Mouse (Mus musculus): ENCODE measurements around the gene Tnpo1.

The Tnpo1 gene

DNA sequence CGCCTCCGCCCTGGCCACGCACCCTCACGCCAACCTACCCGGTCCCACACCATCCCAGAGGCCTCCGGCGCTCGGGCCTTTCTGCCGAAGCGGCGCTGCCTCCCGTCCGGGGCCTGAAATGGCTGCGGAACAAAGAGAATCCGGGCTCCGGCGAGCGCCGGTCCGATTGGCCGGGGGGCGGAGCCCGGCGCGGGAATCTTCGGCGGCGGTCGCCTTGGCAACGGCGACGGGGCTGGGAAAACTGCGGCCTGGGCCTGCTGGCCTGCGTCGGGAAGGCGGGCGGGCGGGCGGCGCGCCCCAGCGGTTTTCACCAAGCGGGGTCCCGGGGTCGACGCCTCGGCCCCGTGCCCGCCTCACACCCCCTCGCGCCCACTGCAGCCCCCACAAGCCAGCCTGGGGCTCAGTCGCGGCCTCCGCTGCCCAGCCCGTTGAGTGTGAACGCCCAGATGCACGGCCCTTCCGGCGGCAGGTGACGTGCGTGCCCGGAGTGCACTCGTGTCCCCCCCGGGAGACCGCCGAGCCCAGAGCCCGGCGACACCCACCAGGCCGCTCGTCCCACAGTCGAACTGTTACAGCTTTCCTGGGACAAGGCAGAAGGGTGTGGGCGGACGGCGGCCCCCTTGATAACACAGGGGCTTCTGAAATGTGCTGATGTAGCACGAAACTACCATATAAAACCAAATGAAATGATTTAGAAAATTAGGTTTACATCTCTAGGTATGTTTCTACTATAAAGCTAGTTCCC lies at the start of gene Tnpo1:
Gene Tnpo1, minus strand, starts transcription at position 172 of the 745 bp plus-strand sequence.
- DNase-seq (ENCODE audit: extremely low read depth, insufficient read length, low spot score): peak; percentile 91

DNA sequence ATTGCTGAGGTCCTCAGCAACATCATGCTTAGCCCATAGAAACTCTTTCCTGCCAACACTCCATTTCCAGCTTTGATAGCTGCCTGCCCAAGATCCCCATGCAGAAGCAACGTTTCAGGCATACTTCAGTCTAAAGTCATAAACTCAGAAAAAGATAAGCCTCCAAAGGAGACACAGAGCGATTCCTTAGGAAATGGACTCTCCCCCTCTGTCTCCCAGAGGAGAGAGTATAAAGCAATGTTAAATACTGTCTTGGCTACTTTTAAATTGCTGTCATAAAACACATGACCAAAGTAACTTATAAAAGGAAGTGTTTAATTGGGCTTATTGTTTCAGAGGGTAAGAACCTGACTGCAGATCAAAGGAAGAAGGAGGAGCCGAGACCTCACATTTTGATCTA lies 45.9 kb upstream of the Tnpo1 start:
- DNase-seq (ENCODE audit: extremely low read depth, insufficient read length, low spot score): no peak

DNA sequence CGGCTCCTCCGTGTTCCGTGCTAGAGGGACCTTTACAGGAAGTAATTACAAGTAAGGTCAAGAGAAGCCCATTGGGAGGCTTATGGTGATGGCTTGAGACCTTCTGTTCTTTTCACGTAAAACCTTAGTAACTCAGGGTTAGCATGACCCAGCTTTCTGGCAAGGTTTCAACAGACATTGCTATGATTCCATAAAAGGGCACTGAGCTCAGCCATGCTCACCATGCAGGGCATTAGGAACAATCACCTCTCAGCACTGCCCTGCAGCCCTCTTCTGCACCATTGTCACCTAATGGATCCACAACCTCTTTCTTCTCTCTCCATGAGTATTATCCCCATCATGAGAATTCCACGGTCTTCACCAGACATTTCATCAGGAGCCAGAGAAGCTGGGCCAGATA lies 45.5 kb upstream of the Tnpo1 start:
- DNase-seq (ENCODE audit: extremely low read depth, insufficient read length, low spot score): no peak

DNA sequence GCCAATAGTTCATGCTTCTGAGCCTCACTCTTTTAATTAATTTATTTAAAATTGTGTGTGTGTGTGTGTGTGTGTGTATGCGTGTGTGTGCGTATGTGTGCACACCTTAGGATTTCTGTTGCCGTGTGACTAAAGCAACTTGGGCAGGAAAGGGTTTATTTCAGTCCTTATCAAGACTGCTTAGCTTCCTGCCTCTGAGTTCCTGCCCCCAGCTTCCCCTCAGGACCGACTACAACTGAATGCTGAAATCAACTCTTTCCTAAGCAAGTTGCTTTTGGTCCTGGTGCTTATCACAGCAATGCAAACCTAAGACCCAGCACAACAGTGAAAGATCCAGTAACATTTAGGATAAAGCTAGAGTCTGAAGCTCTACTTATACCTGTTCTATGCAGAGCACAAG lies 42.3 kb upstream of the Tnpo1 start:
- DNase-seq (ENCODE audit: extremely low read depth, insufficient read length, low spot score): no peak

DNA sequence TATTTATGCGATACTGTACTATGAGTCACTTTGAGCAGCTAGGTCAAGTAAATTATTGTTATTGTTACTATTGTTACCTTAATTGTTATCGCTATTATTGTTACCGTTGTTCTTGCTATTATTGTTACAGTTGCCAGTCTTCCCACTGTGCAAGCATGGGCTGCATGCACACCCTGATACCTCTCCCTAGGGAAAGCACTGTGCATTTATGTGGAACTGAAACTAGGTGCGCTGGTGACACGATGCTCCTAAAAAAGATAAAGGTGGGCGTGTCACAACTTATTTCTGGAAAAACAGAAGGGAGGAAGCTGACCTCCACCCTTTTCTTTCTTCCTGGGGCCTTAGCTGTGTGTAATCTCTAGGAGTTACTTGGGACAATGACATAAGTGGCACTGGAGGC lies 41.8 kb upstream of the Tnpo1 start:
- no peak for DNase-seq (ENCODE audit: extremely low read depth, insufficient read length, low spot score)

DNA sequence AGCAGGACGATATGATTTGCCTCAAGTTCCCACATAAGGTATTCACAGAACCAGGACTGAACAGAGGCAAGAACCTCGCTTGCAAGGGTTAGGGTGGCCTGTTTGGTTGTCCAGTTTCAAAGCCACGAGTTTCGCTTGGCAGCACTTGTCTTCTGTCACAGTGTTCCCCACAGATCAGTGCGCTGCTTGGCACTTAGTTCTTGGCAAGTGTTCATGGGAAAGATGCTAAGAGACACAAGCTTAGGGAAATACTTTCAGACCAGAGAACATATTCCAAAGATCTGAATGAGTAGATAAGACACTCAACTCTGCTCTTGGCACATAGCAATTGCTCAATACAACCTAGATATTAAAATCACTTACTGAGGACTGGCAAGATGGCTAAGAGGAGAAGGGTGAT lies 40.4 kb upstream of the Tnpo1 start:
- no peak for DNase-seq (ENCODE audit: extremely low read depth, insufficient read length, low spot score)

DNA sequence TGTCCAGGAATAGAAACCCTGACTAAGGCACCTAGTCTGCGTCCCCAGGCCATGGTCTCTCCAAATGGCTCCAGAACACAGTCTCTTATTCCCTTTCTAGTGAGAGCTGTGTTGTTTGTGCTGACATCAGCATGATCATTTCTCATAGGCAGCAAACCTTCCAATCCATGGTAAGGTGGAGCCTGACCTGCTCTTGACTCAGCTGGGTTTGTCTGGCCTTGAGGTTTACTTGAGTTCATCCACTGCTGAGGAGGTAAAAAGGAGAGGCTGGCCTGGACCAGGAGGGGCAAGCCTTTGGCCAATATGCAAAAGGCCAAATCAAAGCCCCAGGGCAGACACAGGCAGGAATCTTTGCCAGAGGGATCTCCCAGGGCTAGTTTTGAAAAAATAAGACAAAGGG lies 37.4 kb upstream of the Tnpo1 start:
- DNase-seq (ENCODE audit: extremely low read depth, insufficient read length, low spot score): no peak

DNA sequence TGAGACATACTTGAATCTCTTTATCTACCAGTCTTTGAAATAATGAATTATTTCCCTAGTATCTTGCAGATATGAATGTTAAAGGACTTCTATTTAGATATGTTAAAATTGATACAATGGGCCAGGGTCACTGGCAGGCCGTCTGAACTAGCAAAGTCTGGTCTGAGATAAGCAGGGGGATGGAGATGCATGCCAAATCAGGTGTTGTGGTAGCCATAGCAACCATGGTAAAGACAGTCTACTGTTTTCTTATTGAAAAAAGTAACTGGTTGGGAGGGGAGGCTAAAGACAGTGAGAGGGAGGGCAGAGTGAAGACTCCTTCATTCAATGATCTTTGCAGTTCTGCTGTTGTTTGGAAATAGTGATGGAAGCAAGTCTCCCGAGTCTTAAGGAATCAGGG lies 32.0 kb upstream of the Tnpo1 start:
- DNase-seq (ENCODE audit: extremely low read depth, insufficient read length, low spot score): no peak

DNA sequence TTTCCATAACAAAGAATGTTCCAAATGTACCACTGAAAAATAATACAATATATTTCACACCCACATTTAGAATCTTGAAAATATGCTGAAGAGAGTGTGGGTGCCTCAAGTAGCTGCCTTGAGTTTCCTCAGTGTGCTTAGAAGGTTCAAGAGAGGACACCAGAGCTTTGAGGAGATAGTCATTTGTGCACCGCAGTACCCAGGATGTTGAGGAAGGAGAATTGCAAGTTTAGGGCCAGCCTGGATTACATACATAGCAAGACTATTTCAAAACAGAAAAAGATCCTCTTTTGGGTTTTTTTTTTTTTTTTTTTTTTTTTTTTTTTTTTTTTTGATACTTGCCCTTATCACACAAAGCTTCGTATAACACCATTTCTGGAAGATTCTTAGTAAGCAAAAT lies 30.0 kb upstream of the Tnpo1 start:
- no peak for DNase-seq (ENCODE audit: extremely low read depth, insufficient read length, low spot score)

DNA sequence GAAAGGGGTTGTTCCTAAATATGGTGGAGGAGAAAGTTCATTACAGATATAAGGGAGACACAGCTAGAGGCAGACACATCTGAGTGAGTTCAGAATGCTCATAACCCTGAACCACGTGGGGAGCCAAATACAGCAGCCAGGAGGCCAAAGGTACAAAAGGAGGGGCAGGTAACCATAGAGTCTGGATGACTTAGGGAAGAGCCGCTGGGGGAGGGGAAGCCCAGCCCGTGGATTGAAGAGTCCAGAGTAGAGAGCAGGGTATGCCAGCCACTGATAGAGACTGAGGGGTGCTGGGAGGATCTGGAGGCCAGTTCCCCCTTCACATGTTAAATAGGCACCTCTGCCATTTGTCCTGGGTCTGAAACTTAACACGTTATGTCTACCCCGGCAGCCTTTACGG lies 29.5 kb upstream of the Tnpo1 start:
- no peak for DNase-seq (ENCODE audit: extremely low read depth, insufficient read length, low spot score)

DNA sequence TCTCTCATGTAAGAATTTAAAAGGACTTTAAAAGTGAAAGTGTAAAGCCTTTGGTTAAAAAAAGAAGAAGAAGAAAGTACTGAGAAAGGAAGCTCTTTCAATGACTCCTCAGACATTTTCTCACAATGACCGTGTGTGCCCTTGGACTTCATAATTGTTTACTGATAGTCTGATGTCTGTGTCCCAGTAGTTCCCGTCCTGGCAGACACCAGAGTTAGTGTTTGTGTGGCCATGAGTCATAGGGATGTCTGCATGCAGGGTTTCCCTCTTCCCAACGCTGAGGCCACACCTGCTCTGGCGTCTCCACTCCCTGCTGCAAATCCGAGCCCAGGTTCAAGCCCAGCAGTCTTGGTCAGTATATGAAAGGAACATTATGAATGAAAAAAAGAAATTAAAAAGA lies 29.0 kb upstream of the Tnpo1 start:
- peak; percentile 14 for DNase-seq (ENCODE audit: extremely low read depth, insufficient read length, low spot score)

DNA sequence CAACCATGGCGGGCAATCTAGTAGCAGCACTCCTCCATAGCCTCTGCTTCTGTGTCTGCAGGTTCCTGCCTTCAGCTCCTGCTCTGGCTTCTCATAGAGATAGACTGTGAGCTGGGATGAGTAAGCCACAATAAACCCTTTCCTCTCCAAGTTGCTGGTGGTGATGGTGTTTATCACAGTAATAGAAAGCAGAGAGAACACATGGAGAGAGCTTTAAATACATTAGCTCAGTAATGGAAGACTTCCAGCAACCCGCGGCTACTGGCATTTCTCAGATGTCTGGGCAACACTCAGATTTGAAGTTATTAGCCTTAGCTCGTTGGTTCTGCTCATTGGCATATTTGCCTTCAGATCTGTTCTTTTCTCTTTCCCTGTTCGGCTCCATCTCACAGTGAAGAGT lies 27.6 kb upstream of the Tnpo1 start:
- no peak for DNase-seq (ENCODE audit: extremely low read depth, insufficient read length, low spot score)

DNA sequence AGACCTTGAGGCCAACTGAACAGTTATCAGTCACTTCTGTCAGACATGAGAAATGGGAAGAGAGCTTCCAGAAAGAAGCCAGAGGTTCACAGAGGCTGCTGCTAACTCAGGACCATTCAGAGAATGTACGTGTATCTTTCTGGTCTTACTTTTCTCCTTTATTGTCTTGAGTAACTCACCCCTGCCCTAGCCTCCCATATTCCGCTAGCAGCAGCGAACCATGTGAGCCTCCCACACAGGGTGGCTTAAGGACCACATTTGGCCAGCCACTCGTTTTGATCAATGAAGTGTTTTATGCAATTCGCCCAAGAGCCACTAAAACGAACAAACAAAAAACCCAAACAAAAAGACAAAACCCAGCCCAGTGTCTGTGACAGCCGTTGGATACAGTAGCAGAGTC lies 25.8 kb upstream of the Tnpo1 start:
- no peak for DNase-seq (ENCODE audit: extremely low read depth, insufficient read length, low spot score)

DNA sequence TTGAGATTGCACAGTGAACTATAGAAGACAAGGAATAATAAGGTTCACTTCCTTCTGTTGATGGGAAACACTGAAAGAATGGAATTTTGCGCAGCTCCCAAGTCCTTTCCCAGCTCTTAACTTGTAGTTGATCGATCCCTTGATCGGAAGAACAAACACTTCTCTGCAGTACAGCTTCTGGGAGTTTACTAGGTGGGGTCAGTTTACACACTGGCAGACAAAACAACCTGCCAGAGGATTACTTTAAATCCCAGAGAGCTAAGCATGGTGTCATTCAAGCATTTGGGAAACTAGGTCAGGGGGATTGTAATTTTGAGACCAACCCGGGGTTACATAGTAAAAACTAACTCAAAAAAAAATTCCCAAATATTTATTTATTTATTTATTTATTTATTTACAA lies 22.0 kb upstream of the Tnpo1 start:
- DNase-seq (ENCODE audit: extremely low read depth, insufficient read length, low spot score): no peak

DNA sequence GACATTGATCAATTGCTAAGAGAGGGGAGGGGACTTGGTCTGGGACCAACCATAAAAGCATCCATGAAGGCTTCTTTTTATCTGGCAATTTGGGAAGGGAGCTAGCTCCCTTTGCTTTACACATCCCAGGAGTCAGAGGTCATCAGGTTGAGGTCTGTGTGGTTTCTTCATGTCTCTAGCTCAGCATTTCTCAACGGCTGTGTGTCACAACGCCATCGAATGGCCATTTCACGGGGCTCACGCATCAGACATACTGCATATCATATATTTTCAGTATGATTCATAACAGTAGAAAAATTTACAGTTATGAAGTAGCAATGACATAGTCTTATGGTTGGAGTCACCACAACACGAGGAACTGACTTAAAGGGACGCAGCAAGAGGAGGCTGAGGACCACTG lies 20.2 kb upstream of the Tnpo1 start:
- no peak for DNase-seq (ENCODE audit: extremely low read depth, insufficient read length, low spot score)

DNA sequence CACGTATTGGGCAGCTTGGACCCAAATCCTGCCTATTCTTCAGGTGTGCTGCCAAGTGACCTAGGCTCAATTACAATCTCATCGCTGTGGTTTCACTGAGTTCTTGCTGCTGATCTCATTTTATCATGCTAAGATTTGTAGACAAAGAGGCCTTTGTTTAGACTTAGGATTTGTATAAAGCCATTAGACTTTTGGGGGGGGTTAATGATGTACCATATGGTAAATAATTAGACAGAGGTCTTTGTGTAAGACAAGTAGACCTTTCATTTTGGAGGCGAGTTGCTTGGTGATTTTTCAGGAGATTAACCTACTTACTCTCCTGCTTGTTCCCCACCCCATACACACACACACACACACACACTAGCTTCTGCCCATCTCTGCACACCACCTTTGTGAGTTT lies 19.7 kb upstream of the Tnpo1 start:
- DNase-seq (ENCODE audit: extremely low read depth, insufficient read length, low spot score): no peak

DNA sequence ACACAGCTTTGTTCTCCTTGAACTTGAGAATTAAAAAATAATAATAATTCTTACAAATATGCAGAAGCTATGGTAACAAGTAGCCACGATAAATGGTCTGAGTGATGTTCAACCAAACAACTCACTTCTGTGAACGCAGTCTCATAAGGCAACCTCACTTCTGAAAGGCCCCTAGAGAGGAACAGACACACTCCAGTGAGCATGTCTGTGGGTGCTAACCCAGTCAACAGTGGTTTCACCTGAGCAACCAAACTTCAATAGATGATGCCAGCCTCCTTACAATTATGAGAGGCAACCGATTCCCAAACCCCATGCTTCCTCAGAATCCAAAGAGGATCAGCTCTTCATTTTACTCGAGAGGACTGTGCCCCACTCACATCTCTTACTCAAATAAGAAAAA lies 19.2 kb upstream of the Tnpo1 start:
- no peak for DNase-seq (ENCODE audit: extremely low read depth, insufficient read length, low spot score)

DNA sequence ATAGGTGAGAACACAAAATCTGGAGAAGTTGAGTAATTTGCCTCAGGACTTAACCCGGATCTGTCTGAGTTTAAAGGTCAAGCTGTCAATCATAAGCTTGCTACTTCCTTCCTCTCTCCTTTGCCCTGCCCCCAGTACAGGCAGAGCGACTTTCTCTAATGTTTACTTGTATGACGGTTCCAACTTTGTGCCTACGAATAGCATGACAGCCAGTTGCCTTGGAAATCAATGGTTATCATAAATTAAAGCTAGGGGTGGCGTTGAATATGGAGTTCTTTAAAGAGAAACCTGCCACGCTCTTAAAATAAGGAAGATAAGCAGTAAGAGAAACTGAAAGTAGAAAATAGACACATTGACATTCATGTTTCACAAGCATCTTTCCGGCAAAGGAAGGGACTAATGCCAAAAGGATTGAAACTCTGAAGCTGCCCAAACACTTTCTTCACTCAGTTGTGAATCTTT lies 18.5 kb upstream of the Tnpo1 start:
- DNase-seq (ENCODE audit: extremely low read depth, insufficient read length, low spot score): peak; percentile 21

DNA sequence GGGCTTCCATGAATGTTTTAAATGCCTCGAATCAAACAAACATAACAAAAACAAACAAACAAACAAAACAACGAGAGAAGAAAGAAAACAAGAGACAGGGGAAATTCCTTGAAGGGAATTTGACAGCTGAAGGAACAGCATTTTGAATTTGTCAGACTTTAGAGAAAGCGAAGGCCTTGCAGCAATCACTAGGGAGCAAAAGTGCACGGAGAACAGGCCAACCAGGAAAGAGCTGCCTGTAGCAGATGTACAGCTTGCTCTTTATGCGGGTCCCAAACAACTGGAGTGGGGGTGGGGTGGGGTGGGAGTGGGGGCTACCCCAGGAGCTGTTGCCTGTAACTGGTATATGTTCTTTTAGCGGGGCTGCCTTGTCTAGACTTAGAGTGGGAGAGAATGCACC lies 16.2 kb upstream of the Tnpo1 start:
- no peak for DNase-seq (ENCODE audit: extremely low read depth, insufficient read length, low spot score)

DNA sequence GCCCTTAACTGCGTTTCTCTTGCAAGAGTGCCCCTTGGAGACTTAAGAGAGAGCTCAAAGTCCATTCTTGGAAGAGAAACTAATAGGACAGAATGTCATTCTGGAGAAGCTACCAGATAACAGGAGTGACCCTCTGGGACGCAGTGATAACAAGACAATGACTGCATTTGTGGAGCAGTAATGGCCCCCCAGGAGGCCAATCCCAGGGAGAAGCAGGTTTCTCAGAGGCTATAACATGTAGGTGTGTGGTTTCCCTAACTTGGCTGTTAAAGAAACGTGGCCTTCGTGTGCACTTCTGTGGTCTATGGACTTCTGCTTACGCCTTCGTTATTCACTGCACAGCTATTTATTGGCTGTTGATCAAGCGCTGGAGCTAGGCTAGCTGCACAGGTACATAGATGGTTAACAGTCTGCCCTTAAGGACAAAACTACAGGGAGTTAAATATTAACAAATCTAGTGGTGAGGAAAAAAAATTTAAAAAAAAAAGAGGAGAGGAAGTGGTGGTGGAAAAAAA lies 15.7 kb upstream of the Tnpo1 start:
- DNase-seq (ENCODE audit: extremely low read depth, insufficient read length, low spot score): no peak

DNA sequence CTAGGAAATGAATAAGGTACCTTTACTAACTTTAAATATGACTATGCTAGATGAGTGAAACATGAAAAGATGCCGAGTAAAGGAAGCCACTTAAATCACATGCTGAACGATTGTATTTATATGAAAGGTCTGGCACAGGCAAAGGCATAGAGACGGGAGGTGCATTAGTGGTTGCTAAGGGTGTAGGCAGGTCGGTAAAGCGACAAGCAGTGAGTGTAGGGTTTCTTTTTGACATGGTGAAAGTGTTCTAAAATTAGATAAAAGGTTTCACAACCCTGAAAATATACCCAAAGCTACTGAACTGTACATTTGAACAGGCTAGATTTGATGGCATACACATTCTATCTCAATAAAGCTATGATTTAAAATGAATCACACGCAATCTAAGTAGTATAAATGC lies 10.9 kb upstream of the Tnpo1 start:
- no peak for DNase-seq (ENCODE audit: extremely low read depth, insufficient read length, low spot score)

DNA sequence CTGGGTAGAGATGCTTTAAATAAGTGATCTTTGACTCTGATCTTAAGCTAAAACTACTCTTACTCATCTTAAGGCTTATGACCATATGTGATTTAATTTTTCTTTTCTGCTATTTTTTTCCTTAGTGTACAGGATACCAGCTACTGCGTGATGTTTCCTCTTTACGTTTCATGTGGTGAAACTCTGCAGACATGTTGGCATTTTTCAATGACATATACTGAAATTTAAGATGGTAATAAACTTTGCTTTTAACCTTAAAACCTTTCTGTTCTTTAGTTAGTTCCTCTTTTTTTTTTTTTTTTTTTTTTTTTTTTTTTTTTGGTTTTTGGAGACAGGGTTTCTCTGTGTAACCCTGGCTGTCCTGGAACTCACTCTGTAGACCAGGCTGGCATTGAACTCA lies 2.7 kb upstream of the Tnpo1 start:
- no peak for DNase-seq (ENCODE audit: extremely low read depth, insufficient read length, low spot score)

DNA sequence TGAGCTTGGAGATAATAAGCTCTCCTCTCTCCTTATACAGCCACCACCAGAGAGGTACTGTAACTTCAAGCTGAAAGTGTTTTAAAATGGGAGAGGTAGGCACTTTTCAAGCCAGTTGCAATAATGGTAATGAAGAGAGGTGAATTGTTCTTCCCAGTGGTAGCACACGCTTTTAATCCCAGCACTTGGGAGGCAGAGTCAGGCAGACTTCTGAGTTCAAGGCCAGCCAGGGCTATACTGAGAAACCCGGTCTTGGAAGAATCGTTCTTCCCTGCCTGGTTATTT lies 716 bp upstream of the Tnpo1 start:
- no peak for DNase-seq (ENCODE audit: extremely low read depth, insufficient read length, low spot score)
